Mouse (Mus musculus): ENCODE measurements around the gene Plk3. TPM values are rescaled to one million over a fixed set of nuclear protein-coding genes. Genes with fewer than 3 reads are reported as not detected.
A peak's percentile ranks its signal among the peaks of the same experiment; 100 is the strongest.

The Plk3 gene
- total RNA-seq, 2 experiments from 2014 or later: 6.9 to 7.2 TPM

- H3K4me3 ChIP-seq: no peak overlapping the region
- H3K27ac ChIP-seq: no peak overlapping the region
- DNase-seq (ENCODE audit: low spot score in 2 of 2): no peak
- TF ChIP-seq CTCF (conservative IDR thresholded peaks at IDR 0.05): no peak
These were observed 10.1 kb downstream of the Plk3 start for GRCm38 (mm10) chr4:117123546-117124217.

GRCm38 (mm10) chr4:117122209-117122608 is 11.6 kb downstream of the Plk3 start:
- no peak for DNase-seq (ENCODE audit: low spot score in 2 of 2)
- Histone ChIP-seq H3K4me3 (no peak overlapping the region), H3K27ac (no peak overlapping the region)
- TF ChIP-seq CTCF (conservative IDR thresholded peaks at IDR 0.05): no peak

- H3K4me3 ChIP-seq: peak overlapping the region; percentile 92
- TF ChIP-seq CTCF (conservative IDR thresholded peaks at IDR 0.05): peak; percentile 92
- peak; percentile 93 to 97 for DNase-seq (ENCODE audit: low spot score in 2 of 2)
- H3K27ac ChIP-seq: peak overlapping the region; percentile 97
These were observed 13.0 kb downstream of the Plk3 start for GRCm38 (mm10) chr4:117120445-117121414.

- Histone ChIP-seq H3K4me3 (peak overlapping the region; percentile 92), H3K27ac (peak overlapping the region; percentile 97)
- DNase-seq (ENCODE audit: low spot score in 2 of 2): no peak
- no peak for TF ChIP-seq CTCF (conservative IDR thresholded peaks at IDR 0.05)
These were observed 13.7 kb downstream of the Plk3 start for GRCm38 (mm10) chr4:117120052-117120444.

- Histone ChIP-seq H3K4me3 (peak overlapping the region; percentile 92), H3K27ac (peak overlapping the region; percentile 97)
- TF ChIP-seq CTCF (conservative IDR thresholded peaks at IDR 0.05): no peak
- DNase-seq (ENCODE audit: low spot score in 2 of 2): no peak
These were observed 14.1 kb downstream of the Plk3 start for GRCm38 (mm10) chr4:117119636-117120035.

- Histone ChIP-seq H3K4me3 (no peak overlapping the region), H3K27ac (no peak overlapping the region)
- no peak for TF ChIP-seq CTCF (conservative IDR thresholded peaks at IDR 0.05)
- no peak for DNase-seq (ENCODE audit: low spot score in 2 of 2)
These were observed 15.8 kb downstream of the Plk3 start for GRCm38 (mm10) chr4:117117931-117118330.

GRCm38 (mm10) chr4:117115592-117115991 is 18.2 kb downstream of the Plk3 start:
- no peak overlapping the region for H3K4me3 ChIP-seq
- no peak for TF ChIP-seq CTCF (conservative IDR thresholded peaks at IDR 0.05)
- DNase-seq (ENCODE audit: low spot score in 2 of 2): no peak
- H3K27ac ChIP-seq: no peak overlapping the region

- DNase-seq (ENCODE audit: low spot score in 2 of 2): no peak
- Histone ChIP-seq H3K27ac (no peak overlapping the region), H3K4me3 (no peak overlapping the region)
- TF ChIP-seq CTCF (conservative IDR thresholded peaks at IDR 0.05): peak; percentile 48
These were observed 20.5 kb downstream of the Plk3 start for GRCm38 (mm10) chr4:117113237-117113636.

GRCm38 (mm10) chr4:117110985-117111384 is 22.8 kb downstream of the Plk3 start:
- no peak for DNase-seq (ENCODE audit: low spot score in 2 of 2)
- TF ChIP-seq CTCF (conservative IDR thresholded peaks at IDR 0.05): no peak
- no peak overlapping the region for H3K27ac ChIP-seq

GRCm38 (mm10) chr4:117110249-117110648 is 23.5 kb downstream of the Plk3 start:
- Histone ChIP-seq H3K27ac (no peak overlapping the region), H3K4me3 (no peak overlapping the region)
- DNase-seq (ENCODE audit: low spot score in 2 of 2): no peak
- TF ChIP-seq CTCF (conservative IDR thresholded peaks at IDR 0.05): no peak

More at GRCm38 (mm10) chr4:117110985-117111384, 22.8 kb downstream of the Plk3 start:
- H3K4me3 ChIP-seq: no peak overlapping the region

GRCm38 (mm10) chr4:117109330-117109729 is 24.4 kb downstream of the Plk3 start:
- Histone ChIP-seq H3K4me3 (no peak overlapping the region), H3K27ac (no peak overlapping the region)
- no peak for TF ChIP-seq CTCF (conservative IDR thresholded peaks at IDR 0.05)
- DNase-seq (ENCODE audit: low spot score in 2 of 2): no peak

GRCm38 (mm10) chr4:117108524-117108849 is 25.3 kb downstream of the Plk3 start:
- no peak for DNase-seq (ENCODE audit: low spot score in 2 of 2)
- H3K27ac ChIP-seq: no peak overlapping the region
- H3K4me3 ChIP-seq: no peak overlapping the region
- TF ChIP-seq CTCF (conservative IDR thresholded peaks at IDR 0.05): no peak

GRCm38 (mm10) chr4:117107813-117108523 is 25.8 kb downstream of the Plk3 start:
- DNase-seq (ENCODE audit: low spot score in 2 of 2): no peak
- Histone ChIP-seq H3K27ac (no peak overlapping the region), H3K4me3 (no peak overlapping the region)
- no peak for TF ChIP-seq CTCF (conservative IDR thresholded peaks at IDR 0.05)

Measured in layer of hippocampus, adult 2 months (tissue).